Mouse (Mus musculus): ENCODE measurements around the gene Zfp865.

DNA sequence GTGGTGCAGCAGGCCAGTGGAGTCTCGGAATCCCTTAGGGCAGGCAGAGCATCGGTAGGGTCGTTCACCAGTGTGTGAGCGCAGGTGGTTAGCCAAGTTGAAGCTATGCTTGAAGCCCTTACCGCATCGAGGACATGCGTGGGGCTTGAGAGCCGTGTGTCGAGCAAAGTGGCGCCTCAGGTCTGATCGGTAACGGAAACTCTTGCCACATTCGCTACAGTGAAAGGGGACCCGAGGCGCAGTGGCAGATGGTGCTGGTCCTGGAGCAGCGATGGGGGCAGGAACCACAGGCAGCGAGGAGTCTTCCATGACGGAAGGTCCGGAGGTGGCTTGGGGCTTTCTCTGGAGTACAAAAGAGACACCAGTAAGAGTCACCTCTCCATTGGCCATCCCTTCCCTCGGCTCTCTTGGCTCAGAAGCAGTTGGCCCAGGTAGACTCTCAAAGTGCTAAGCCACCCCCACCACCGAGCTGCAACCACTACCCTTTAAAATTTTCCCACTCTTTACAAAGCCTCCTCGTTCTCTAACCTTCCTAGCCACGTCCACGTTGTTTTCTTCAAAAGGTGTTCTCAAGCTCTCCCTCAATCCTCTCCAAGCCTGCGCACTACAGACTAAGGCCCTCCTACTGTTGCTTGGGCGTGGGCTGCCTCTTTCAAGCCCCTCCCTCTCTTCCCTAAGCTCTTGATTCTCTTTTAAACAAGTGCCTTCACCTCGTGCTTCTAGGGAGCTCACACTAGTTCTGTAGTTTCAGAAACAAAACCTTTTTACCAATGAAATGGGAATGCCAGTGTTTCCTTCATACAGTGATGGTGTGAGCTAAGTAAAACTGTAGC is 7.3 kb upstream of the Zfp865 start:
- TF ChIP-seq EP300 (IDR thresholded peaks at IDR 0.05) (no peak), CTCF (IDR thresholded peaks at IDR 0.05) (no peak)

All from lung, postnatal 0 days (tissue).